Mouse (Mus musculus): ENCODE data around the gene Serpine2. TPM values are rescaled to one million over a fixed set of nuclear protein-coding genes. Genes with fewer than 3 reads are reported as not detected.

The Serpine2 gene
- total RNA-seq, 2 experiments from 2014 or later = 128 to 135 TPM

DNA sequence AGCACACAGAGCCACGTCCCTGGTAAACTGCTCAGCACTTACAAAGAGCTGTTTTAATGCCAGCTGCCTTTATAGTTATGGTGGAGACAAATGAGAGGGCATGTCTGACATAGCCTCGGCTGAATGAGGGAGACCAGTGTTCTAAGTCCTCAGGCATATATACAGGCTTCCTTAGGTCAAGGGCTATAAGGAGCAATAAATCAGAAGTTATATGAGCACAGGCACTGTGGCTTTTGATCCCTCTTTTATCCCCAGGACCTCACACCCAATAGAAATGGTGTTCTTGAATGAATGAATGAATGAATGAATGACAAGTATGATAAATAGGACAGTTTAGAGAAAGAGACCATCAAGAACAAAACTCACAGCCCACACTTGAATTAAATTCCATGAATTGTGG, 102.0 kb downstream of the Serpine2 start:
- DNase-seq (ENCODE audit: low spot score in 2 of 2) = no peak

DNA sequence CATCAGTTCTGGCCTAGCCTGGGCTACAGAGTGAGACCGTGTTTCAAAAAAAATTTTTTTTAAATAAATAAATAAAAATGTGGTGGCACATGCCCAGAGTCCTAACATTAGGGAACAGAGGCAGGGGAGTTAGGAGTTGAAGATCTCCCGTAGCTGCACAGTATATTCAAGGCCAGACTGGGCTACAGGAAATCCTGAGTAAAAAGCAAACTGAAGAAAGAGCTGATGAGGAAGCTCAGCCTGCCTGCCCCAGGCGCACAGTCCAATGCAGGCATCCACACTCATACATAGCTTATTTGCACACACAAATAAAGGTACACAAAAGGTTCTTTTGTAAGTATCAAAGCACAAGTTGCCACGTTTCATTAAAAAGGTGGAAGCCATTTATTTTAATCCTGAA, 103.4 kb downstream of the Serpine2 start:
- DNase-seq (ENCODE audit: low spot score in 2 of 2) = no peak

DNA sequence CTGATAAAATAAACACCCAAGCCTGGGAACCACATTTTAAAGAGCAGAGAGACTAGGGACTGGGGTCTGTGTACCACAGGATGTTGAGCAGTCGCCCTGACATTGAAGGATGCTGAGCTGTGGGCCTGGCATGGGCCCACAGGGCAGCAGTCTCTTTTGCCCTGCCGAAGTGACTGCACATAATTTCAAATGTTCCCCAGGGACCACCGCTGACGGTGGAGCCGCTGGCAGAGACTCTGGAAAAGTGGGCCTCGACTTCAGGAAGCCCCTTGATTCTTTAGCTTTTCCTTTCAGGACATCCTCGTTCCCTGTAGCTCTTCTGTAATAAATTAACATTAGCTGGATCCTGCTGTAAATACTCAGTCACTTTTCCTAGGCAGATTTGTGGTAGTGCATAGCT, 103.8 kb downstream of the Serpine2 start:
- DNase-seq (ENCODE audit: low spot score in 2 of 2) = no peak

- DNase-seq (ENCODE audit: low spot score in 2 of 2) = no peak
These were observed 104.6 kb downstream of the Serpine2 start for GRCm38 (mm10) chr1:79756417-79756816.

DNA sequence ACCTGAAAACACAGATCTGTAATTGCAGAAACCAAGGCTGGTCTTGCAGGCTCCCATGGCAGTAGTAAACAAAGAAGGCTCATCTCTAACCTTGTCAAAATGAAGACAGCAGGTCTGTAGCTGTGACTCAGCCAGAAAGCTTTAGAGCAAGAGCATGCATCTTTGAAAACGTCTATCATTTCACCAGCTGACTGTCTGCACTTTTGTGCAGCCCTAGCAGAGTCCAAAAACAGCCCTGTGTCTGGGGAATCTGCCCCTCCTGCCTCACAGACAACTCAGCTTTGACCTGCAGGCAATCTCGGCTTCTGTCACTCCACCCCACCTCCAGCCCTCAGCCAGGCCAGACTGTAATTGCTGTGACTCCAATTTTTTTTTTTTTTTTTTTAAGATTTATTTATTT, 105.6 kb downstream of the Serpine2 start:
- DNase-seq (ENCODE audit: low spot score in 2 of 2) = no peak

- no peak for DNase-seq (ENCODE audit: low spot score in 2 of 2)
These were observed 106.0 kb downstream of the Serpine2 start for GRCm38 (mm10) chr1:79754936-79755335.

DNA sequence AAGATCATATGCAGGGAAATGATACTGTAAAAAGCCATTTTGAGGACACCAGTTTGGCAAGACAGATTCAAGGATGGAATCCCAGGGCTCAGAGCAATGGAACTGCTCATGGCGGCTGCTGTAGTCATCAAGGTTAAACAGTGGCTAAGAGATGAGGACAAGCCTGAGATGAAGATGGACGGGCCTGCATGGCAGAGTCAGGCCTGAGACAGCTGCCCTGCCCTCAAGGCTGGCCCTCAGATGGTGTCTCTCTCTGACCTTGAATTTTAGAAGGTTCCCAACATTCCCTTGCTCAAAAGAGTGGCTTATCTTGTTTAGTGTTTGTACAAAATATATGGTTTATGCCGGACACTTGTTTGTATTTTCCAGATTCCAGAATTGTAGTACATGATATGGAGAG, 107.5 kb downstream of the Serpine2 start:
- no peak for DNase-seq (ENCODE audit: low spot score in 2 of 2)

GRCm38 (mm10) chr1:79752714-79753340, 108.2 kb downstream of the Serpine2 start:
- no peak for DNase-seq (ENCODE audit: low spot score in 2 of 2)

DNA sequence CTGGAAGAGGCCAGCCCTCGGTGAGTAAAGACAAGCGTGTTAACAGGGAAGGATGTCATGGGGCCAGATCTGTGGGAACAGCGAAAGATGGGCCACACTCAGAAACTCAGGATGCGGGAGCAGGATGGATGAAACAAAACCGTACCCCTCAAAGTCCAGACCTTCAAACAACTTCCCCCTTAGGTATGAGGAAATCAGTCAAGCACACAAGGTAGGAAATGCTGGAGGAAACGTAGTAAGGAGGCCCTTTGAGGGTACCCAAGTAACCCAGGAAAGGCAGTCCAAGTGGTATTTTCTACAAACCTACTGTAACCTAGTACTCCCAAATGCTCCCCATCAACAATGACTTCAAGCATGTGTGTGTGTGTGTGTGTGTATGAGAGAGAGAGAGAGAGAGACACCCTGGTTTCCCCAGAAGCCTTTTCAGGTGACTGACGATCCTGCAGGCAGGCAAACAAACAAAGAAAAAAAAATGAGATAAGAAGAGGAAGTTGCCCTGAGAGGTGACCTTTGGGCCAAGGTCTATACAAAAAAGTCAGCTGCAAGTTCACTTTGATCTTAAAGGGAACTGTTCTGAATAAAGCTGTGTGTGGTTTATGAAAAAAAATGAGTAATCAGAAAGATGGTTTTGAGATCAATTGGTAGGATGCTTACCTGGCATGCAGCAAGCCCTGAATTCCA, 108.8 kb downstream of the Serpine2 start:
- DNase-seq (ENCODE audit: low spot score in 2 of 2) = no peak

- DNase-seq (ENCODE audit: low spot score in 2 of 2) = no peak
These were observed 109.8 kb downstream of the Serpine2 start for GRCm38 (mm10) chr1:79751186-79751585.

- DNase-seq (ENCODE audit: low spot score in 2 of 2) = no peak
These were observed 114.9 kb downstream of the Serpine2 start for GRCm38 (mm10) chr1:79746056-79746455.

Other genes with a start within 250 kb of the Serpine2 start
- gene Ap1s3, start 189.2 kb downstream of the Serpine2 start, total RNA-seq (2021) = 1 to 10 TPM; 2.9 to 5.3 TPM
- 10 to 100 TPM; 29.3 to 33.2 TPM for gene Mrpl44, start 85.2 kb downstream of the Serpine2 start, total RNA-seq (2021)
- gene Wdfy1, start 85.0 kb downstream of the Serpine2 start, total RNA-seq (2021) = 10 to 100 TPM; 39.1 to 43.4 TPM